Mouse (Mus musculus) frontal cortex, postnatal 25 days (tissue): ENCODE measurements around the gene Prdm1.
A peak's percentile ranks its signal among the peaks of the same experiment; 100 is the strongest.

Experiments
- DNase-seq, 2 experiments: peaks; one replicate each; pipeline ENCODE4 v3.0.0; 2022; ENCODE audit warnings: low spot score in 2 of 2

The Prdm1 gene

GRCm38 (mm10) chr10:44528291-44529082, at the start of gene Prdm1:
Gene Prdm1, minus strand, starts transcription at chr10:44528501.
- DNase-seq = no peak

DNA sequence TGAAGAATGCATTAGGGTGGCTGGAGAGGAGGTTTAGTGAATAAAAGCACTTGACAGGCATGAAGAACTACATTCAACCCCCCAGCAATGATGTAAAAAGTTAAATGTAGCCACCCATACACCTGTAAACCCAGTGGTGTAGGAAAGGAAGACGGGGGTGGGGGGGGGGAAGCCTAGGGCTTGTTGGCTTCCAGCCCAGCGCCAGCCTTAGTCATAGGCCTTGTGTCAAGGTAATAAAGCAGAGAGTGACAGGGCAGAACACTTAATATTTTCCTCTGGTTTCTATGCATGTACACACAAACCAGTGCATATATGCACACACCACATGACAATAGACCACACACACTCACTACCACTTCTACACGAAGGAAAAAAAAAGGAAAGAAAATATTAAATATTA, 37.7 kb upstream of the Prdm1 start:
- DNase-seq = no peak

- no peak for DNase-seq
Measured at GRCm38 (mm10) chr10:44565109-44565508, 36.8 kb upstream of the Prdm1 start.

- DNase-seq = no peak
Measured at GRCm38 (mm10) chr10:44556845-44557244, 28.5 kb upstream of the Prdm1 start.

- no peak for DNase-seq
Measured at GRCm38 (mm10) chr10:44555317-44555716, 27.0 kb upstream of the Prdm1 start.

DNA sequence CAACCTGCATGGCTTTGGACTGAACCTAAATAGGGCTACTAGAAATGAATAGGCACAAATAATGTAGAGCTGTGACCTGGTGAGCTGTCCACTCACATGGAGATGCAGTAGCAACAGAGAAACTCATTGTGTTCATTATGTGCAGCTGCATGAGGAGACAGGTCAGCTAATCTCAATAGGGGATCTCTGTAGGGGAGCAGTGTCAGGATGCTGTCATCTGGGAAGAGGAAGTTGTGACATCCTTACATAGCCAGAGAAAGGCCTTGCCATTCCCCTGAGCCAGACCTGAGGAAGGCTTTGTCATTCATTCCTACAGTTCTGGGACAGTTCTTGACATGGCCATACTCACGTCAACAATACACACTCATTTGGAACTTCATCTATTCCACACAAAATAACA, 25.3 kb upstream of the Prdm1 start:
- DNase-seq = no peak

DNA sequence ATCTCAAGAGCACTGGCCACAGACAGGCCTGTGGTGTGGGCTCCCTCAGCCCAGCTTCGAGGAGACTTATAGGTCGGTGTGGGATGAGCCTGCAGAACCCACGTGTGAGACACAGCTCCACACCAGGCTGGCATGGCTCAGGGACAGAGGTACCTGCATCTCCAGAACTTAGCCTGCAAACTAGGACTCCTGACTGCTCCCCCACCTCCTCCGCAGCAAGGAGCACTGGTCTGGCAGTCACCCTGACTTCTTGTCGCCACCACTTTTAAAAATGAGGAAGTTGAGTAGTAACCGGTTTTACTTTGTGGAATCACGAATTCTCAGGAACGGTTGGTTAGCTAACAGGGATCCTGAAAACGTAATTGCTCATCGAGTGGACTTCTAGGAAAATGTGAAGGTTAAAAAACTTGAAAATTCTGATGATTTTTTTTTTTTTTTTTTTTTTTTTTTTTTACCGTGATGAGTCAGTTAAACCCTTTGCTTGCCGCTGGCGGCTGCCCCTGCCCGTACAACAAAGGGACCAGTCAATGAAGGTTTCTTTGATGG, 10.8 kb upstream of the Prdm1 start:
- no peak for DNase-seq

GRCm38 (mm10) chr10:44538137-44538536, 9.8 kb upstream of the Prdm1 start:
- no peak for DNase-seq

DNA sequence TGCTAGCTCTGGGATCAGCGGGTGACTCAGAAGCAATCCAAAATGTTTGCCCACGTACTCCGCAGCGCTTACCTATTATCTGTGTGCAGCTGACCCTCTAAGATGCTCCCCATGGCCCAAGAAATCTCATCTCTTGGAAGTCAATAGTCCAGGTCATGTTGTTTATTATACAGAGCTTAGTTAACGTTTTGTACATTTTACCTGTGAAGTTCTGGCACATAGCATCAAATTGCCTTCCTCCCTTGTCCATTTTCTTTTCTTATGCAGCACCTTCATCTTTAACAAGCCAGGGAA, 1.7 kb upstream of the Prdm1 start:
- DNase-seq = no peak

GRCm38 (mm10) chr10:44529218-44530066, 1.1 kb upstream of the Prdm1 start:
- DNase-seq = peak; percentile 15 to 36

GRCm38 (mm10) chr10:44527651-44528050, 650 bp downstream of the Prdm1 start:
- no peak for DNase-seq

DNA sequence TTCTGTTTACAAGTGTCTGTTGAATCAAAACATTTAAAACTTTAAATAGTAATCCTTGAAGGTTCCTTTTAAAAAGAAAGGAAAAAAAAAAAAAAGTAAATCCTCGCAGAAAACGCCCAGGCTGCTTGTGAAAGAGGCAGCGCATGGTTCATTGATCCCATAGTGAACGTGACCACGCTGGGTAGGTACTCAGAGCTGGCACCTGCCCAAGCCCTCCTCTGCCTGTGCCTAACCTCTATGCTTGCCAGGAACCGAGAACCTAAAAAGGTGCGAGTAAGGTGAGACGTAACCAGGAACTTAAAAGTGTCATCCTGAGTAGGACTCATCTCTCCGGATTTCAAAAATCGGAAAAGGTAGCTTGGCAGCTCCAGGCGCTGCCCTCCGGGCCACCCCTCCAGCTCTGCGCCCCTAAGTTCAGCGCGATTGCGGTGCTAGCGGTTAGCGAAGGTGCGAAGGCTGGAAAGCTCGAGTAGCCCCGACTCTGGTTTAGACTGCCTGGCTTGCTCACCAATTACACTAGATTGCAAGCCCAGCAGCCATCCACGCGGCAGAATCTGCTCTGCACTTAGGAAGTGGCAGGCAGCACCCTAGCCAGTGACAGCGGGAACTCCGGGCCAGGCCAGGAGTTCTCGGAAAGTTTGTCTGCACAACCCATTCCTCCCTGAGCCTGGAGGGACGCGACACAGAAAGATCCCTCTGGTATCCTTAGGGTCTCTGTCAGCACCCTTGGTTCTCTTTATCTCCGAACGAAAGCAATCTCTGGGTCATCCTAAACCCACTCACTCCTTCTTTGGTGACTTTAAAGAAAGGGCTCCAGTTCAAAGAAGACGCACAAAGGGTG, 1.3 kb downstream of the Prdm1 start:
- DNase-seq = no peak

- no peak for DNase-seq
Measured at GRCm38 (mm10) chr10:44520189-44520588, 8.1 kb downstream of the Prdm1 start.

GRCm38 (mm10) chr10:44518631-44519030, 9.7 kb downstream of the Prdm1 start:
- DNase-seq = no peak

GRCm38 (mm10) chr10:44513108-44513507, 15.2 kb downstream of the Prdm1 start:
- DNase-seq = no peak

- no peak for DNase-seq
Measured at GRCm38 (mm10) chr10:44511029-44511428, 17.3 kb downstream of the Prdm1 start.

DNA sequence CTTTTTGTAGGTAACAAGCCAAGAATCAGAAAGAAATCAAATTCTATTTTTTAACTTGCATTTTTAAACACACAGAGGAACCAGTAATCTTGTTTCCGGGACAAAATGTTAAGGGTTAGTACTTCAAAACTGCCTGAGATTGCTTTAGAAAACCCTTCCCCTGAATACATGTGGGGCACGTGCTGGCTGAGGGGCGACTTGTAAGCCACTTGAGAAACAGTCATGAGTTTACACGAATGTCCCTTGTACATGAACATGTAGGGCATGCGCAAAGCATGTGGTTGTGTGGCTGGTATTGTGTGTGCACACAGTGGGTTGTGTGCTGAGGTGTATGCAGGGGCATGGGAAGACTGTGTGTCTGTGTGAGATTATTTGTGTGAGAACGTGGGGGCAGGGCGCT, 19.7 kb downstream of the Prdm1 start:
- DNase-seq = no peak

DNA sequence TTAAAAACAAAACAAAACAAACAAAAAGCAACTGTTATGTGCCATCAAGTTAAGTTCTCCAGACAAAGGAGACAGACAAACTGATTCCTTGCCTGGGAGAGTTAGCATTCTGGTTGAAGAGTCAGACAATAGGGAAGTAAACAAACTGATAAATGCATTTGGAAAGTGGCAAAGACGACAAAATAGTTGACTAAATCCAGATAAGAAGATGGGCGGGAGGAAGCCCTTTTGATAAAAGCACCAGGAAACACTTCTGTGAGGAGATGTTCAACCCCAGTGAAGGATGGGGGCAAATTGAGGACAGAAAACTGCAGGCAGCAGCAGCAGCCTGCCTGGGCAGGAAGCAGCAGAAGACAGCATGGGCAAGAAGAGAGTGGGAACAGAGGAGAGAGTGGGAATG, 20.3 kb downstream of the Prdm1 start:
- no peak for DNase-seq

DNA sequence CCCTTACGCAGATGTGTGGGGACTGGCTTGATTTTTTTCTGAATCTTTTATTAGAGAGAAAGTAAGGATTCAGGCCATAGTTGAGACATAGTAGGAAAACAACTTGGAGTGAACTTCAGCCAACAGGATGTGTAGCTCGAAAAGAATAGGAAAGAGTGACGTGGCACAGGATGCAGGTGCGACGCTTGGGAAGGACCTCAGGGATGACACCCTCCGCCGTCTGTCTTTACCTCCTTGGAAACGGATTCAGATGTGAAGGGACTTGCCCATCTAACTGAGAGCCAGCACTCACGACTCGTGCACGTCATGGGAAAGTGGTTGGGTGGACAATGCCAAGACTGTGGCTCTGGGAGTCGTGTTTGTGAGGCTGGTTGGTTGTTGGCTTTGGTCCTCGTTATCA, 25.4 kb downstream of the Prdm1 start:
- DNase-seq = no peak

- DNase-seq = no peak
Measured at GRCm38 (mm10) chr10:44499897-44500519, 28.3 kb downstream of the Prdm1 start.

GRCm38 (mm10) chr10:44493818-44494492, 34.3 kb downstream of the Prdm1 start:
- no peak for DNase-seq
